Mouse (Mus musculus) forebrain, postnatal 0 days (tissue): ENCODE results near the gene Cep128. TPM values are rescaled to one million over a fixed set of nuclear protein-coding genes. Genes with fewer than 3 reads are reported as not detected.
A peak's percentile ranks its signal among the peaks of the same experiment; 100 is the strongest.
"Not testable (repeated sequence)": the region's sequence is repeated elsewhere in the genome, so short reads cannot be mapped to it uniquely, and the experiment has no call there.

Source experiments
- ATAC-seq: fragments of 200-750 bp; cut with Nextera tagmentation; 2 replicates; pipeline ENCODE4 v1.8.0; 2017; ENCODE audit warnings: mild to moderate bottlenecking, moderate library complexity
- DNase-seq: peaks from one replicate; pipeline ENCODE4 v3.0.0-alpha.2; 2015
- H3K27ac ChIP-seq: fragments of 300-500 bp; sonication (generic); 2 replicates; pipeline ENCODE4 v1.5.1; 2014; ENCODE audit warnings: low read depth, mild to moderate bottlenecking, antibody characterized with exemption, low read length, moderate library complexity, mixed read lengths
- H3K27me3 ChIP-seq: fragments of 300-500 bp; sonication (generic); 2 replicates; pipeline ENCODE4 v1.6.1; 2014; ENCODE audit warnings: mild to moderate bottlenecking, low read length, mixed read lengths; ENCODE audit not compliant: insufficient read depth
- H3K36me3 ChIP-seq: fragments of 300-500 bp; sonication (generic); 2 replicates; pipeline ENCODE4 v1.6.1; 2014; ENCODE audit warnings: mild to moderate bottlenecking, moderate library complexity; ENCODE audit not compliant: insufficient read depth
- H3K4me1 ChIP-seq: fragments of 300-500 bp; sonication (generic); 2 replicates; pipeline ENCODE4 v1.6.1; 2014; ENCODE audit warnings: antibody characterized with exemption; ENCODE audit not compliant: insufficient read depth
- H3K4me2 ChIP-seq: fragments of 300-500 bp; sonication (generic); 2 replicates; pipeline ENCODE4 v1.6.1; 2014; ENCODE audit warnings: low read depth, mild to moderate bottlenecking, moderate library complexity
- H3K4me3 ChIP-seq: fragments of 300-500 bp; sonication (generic); 2 replicates; pipeline ENCODE4 v1.5.1; 2014; ENCODE audit warnings: low read depth, low read length, mixed read lengths
- H3K9ac ChIP-seq: fragments of 300-500 bp; sonication (generic); 2 replicates; pipeline ENCODE4 v1.6.1; 2014; ENCODE audit warnings: mild to moderate bottlenecking
- H3K9me3 ChIP-seq: fragments of 300-500 bp; sonication (generic); 2 replicates; pipeline ENCODE4 v1.6.1; 2016; ENCODE audit warnings: low read length
- CTCF ChIP-seq: sonication (generic); IDR thresholded peaks from 2 replicates; pipeline ENCODE4 v1.5.1; 2016; ENCODE audit warnings: antibody characterized with exemption, control low read depth, low read depth
- WGBS: fragments of 180-500 bp; shearing (Covaris S2); extraction: QIAGEN DNeasy Blood & Tissue Kit; methylation state at CpG from one replicate; pipeline ENCODE4 v1.1.7; 2014; 5-methylcytosine and 5-hydroxymethylcytosine counted together
- polyA plus RNA-seq: library from polyadenylated mRNA; unstranded; fragments of >200 nt; fragmentation: Nextera tagmentation; extraction: Ambion mirVana; gene quantifications from 2 replicates; pipeline ENCODE4 v1.2.1, GENCODE M21; 2015
- total RNA-seq: library from RNA; depleted of rRNA; stranded (reverse); fragments of >200 nt; gene quantifications from 2 replicates; pipeline ENCODE4 v1.2.3, GENCODE M21; 2014

Cep128 gene
- total and polyA plus RNA-seq, 2 experiments from 2014 or later = 3.0 to 8.4 TPM

DNA sequence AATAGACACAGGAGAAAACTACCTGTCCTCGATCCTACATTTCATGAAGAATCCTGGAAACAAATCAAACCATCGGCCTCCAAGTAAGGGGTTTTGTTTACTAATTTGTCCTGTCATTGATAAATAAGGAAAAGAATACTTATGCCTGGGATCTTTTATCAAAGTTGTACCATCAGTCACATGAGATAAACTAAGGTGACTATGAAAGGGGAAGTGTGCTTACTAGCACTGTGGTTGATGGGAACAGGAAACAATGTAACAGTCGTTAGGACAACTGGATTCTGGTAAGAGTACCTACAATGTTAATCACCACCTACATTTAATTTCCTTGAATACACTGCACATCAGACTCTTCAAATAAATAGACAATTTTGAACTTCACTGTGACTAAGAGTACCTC lies 15.0 kb downstream of the Cep128 start:
- Histone ChIP-seq H3K9ac (no peak overlapping the region), H3K27me3 (no peaks in the 10 kb centered on the region), H3K36me3 (no peaks in the 10 kb centered on the region), H3K4me1 (no peaks in the 10 kb centered on the region), H3K4me2 (no peak overlapping the region), H3K4me3 (no peak overlapping the region), H3K27ac (no peak overlapping the region), H3K9me3 (peaks cover 4% of the 10 kb centered on the region; the same call in 1 of the 2 replicates)
- no peak for TF ChIP-seq CTCF
- ATAC-seq (no peak), DNase-seq (no peak)
- 93% methylated on average over 3 of the region's 3 CpGs for WGBS

- no peak for TF ChIP-seq CTCF
- 77% methylated on average over 8 of the region's 8 CpGs for WGBS
These were observed 30.4 kb downstream of the Cep128 start for GRCm38 (mm10) chr12:91353783-91354182.

DNA sequence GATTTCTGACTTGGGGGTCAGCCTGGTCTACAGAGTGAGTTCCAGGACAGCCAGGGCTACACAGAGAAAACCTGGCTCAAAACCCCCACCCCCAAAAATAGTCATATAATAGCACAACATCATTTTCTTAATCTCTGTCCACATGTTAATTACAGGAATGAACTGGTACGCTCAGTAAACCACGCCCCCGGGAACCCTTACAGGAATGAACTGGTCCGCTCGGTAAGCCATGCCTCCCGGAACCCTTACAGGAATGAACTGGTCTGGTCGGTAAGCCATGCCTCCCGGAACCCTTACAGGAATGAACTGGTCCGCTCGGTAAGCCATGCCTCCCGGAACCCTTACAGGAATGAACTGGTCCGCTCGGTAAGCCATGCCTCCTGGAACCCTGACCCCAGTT lies 45.6 kb downstream of the Cep128 start:
- WGBS = 98% methylated on average over 13 of the region's 13 CpGs
- not testable (repeated sequence) for H3K27ac ChIP-seq, H3K9me3 ChIP-seq, H3K4me2 ChIP-seq, H3K36me3 ChIP-seq, H3K4me3 ChIP-seq, DNase-seq, H3K27me3 ChIP-seq, H3K4me1 ChIP-seq, H3K9ac ChIP-seq, ATAC-seq

More at GRCm38 (mm10) chr12:91353783-91354182, 30.4 kb downstream of the Cep128 start:
- Histone ChIP-seq H3K36me3 (no peaks in the 10 kb centered on the region), H3K4me1 (no peaks in the 10 kb centered on the region), H3K9ac (no peak overlapping the region), H3K27ac (no peak overlapping the region), H3K27me3 (no peaks in the 10 kb centered on the region), H3K9me3 (no peaks in the 10 kb centered on the region), H3K4me2 (no peak overlapping the region), H3K4me3 (no peak overlapping the region)
- ATAC-seq = no peak
- DNase-seq = no peak

DNA sequence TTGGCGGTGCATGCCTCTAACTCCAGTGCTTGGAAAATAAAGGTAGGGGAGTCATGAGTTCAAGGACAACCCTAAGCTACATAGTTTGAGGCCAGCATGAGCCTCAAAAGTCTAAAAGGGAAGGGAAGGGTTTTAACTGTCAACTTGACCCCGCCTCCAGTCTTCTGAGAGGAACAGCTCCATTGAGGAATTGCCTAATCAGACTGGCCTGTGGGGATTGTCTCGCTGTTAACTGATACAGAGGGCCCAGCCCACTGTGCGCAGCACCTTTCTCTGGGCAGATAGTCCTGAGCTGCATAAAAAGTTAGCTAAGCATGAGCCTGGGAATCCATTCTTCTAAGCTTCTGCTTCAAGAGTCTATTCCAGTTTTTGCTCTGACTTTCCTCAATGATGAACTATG lies 56.7 kb downstream of the Cep128 start:
- WGBS = 79% methylated on average over 4 of the region's 4 CpGs

GRCm38 (mm10) chr12:91326104-91326503 lies 58.1 kb downstream of the Cep128 start:
- ATAC-seq (peak; percentile 47), DNase-seq (peak; percentile 75)
- 30% methylated on average over 6 of the region's 6 CpGs for WGBS
- peak; percentile 76 for TF ChIP-seq CTCF
- H3K4me2 ChIP-seq = no peak overlapping the region
- H3K36me3 ChIP-seq = no peaks in the 10 kb centered on the region
- no peak overlapping the region for H3K27ac ChIP-seq
- no peak overlapping the region for H3K9ac ChIP-seq
- H3K4me1 ChIP-seq = no peaks in the 10 kb centered on the region
- no peaks in the 10 kb centered on the region for H3K9me3 ChIP-seq
- no peaks in the 10 kb centered on the region for H3K27me3 ChIP-seq
- no peak overlapping the region for H3K4me3 ChIP-seq

More for the DNA sequence above, 56.7 kb downstream of the Cep128 start:
- H3K4me1 ChIP-seq = no peaks in the 10 kb centered on the region
- H3K9ac ChIP-seq = no peak overlapping the region
- H3K27me3 ChIP-seq = no peaks in the 10 kb centered on the region
- TF ChIP-seq CTCF = no peak
- H3K36me3 ChIP-seq = no peaks in the 10 kb centered on the region
- H3K4me3 ChIP-seq = no peak overlapping the region
- no peak for ATAC-seq
- DNase-seq = no peak
- no peak overlapping the region for H3K4me2 ChIP-seq
- no peak overlapping the region for H3K27ac ChIP-seq
- no peaks in the 10 kb centered on the region for H3K9me3 ChIP-seq

GRCm38 (mm10) chr12:91315026-91315425 lies 69.2 kb downstream of the Cep128 start:
- DNase-seq (no peak), ATAC-seq (no peak)
- no peaks in the 10 kb centered on the region for H3K36me3 ChIP-seq
- no peak overlapping the region for H3K27ac ChIP-seq
- no peak overlapping the region for H3K9ac ChIP-seq
- no peaks in the 10 kb centered on the region for H3K4me1 ChIP-seq
- no peak overlapping the region for H3K4me3 ChIP-seq
- no peak overlapping the region for H3K4me2 ChIP-seq
- H3K27me3 ChIP-seq = no peaks in the 10 kb centered on the region
- TF ChIP-seq CTCF = no peak
- H3K9me3 ChIP-seq = no peaks in the 10 kb centered on the region
- 90% methylated on average over 7 of the region's 7 CpGs for WGBS

DNA sequence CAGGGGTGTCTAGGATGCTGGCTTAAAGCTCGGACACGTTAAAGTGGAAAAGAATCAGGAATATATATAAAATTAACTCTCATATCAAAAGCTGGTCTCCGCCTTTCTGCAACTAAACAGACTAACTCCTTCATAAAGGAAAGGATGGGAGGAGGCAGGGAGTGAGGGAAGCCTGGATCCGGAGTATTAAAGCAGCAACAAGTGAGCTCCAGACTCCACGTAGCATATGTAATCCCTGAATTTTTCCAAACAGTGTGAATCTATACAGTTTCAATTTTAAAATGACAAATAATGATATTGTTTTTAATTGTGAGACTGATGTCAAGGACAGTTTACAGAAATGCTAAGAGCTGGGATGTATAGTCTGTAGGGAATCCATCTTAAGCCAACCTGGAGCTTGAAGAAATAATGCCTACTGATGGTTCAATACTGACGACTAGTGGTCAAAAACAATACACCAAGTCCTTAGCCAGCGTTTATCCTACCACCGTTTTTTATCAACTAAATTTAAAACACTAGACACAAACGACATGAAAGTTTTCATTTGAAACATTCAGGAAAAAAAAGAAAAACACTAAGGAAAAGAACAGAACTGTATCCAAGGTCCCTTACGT lies 70.1 kb downstream of the Cep128 start:
- ATAC-seq (peak; percentile 88), DNase-seq (peak; percentile 85)
- Histone ChIP-seq H3K4me3 (no peak overlapping the region), H3K27ac (no peak overlapping the region), H3K4me2 (no peak overlapping the region), H3K9me3 (no peaks in the 10 kb centered on the region), H3K9ac (no peak overlapping the region), H3K4me1 (no peaks in the 10 kb centered on the region), H3K36me3 (no peaks in the 10 kb centered on the region), H3K27me3 (no peaks in the 10 kb centered on the region)
- WGBS = 44% methylated on average over 10 of the region's 10 CpGs
- peak; percentile 91 for TF ChIP-seq CTCF
